In the genomic region with DNA sequence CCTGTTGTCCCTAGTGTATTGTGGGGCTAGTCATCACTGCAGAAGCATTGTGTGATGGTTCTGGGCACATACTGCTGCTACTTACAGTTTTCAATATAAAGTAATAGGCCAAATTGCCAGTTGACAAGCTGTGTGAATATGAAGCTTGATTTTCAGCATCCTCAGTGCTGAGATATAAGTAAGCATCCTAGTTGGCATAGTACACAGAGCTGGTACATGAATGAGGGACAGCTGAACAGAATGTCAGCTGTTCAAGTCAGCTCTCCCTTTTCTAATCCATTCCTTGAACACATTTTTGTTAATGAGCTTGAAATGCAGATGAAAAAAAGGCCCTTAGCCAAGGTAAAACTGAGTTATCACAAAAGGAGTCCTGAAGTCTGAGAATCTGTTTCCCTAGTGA, we compare ENCODE assay signal across 26 mouse cellular contexts.
"Had no signal": no experiment of that assay in that cellular context is flagged by ENCODE, and none has a peak within 500 bp of the region (broad histone marks: within the 10 kb centered on the region; RNA-seq: fewer than 3 reads in every experiment).

No protein-coding gene starts in this region.

- H3K4me1 ChIP-seq: heart, embryonic 10.5 days; hindbrain, embryonic 10.5 days; hindbrain, embryonic 12.5 days; intestine, embryonic 15.5 days; limb, embryonic 13.5 days; liver, embryonic 12.5 days had no signal

- H3K4me3 ChIP-seq: gastrocnemius, adult 2 months; heart, embryonic 10.5 days; heart, embryonic 12.5 days; hindbrain, embryonic 10.5 days; hindbrain, embryonic 12.5 days; intestine, embryonic 15.5 days; limb, embryonic 13.5 days; limb, embryonic 15.5 days; liver, embryonic 12.5 days had no signal

- ATAC-seq: hindbrain, embryonic 16.5 days; inflammation-experienced regulatory T-cells, adult 6 months; intestine, embryonic 15.5 days; intestine, postnatal 0 days; liver, embryonic 12.5 days had no signal

- H3K27me3 ChIP-seq: heart, embryonic 12.5 days; hindbrain, embryonic 12.5 days; intestine, embryonic 15.5 days; limb, embryonic 13.5 days; limb, embryonic 15.5 days; liver, embryonic 12.5 days had no signal

- DNase-seq: gastrocnemius, adult 2 months; gastrocnemius, postnatal 10 days; gastrocnemius, postnatal 25 days; heart, adult 18-20 months; heart, postnatal 10 days; heart, postnatal 4 days; kidney, adult 18-20 months; kidney, adult 8-10 months; kidney, postnatal 10 days; kidney, postnatal 25 days; layer of hippocampus, adult 9-11 months; layer of hippocampus, postnatal 36 days; left cerebral cortex, postnatal 4 days had no signal

- H3K4me2 ChIP-seq: heart, embryonic 12.5 days; hindbrain, embryonic 12.5 days; hindbrain, embryonic 14.5 days; intestine, embryonic 15.5 days; limb, embryonic 13.5 days; limb, embryonic 15.5 days; liver, embryonic 12.5 days had no signal

- H3K27ac ChIP-seq: gastrocnemius, adult 2 months; heart, embryonic 10.5 days; hindbrain, embryonic 10.5 days; hindbrain, embryonic 12.5 days; hindbrain, embryonic 14.5 days; intestine, embryonic 15.5 days; limb, embryonic 13.5 days; limb, embryonic 15.5 days; liver, embryonic 12.5 days; liver, embryonic 14.5 days had no signal

- H3K9ac ChIP-seq: heart, embryonic 12.5 days; hindbrain, embryonic 12.5 days; hindbrain, embryonic 14.5 days; intestine, embryonic 15.5 days; limb, embryonic 13.5 days; limb, embryonic 15.5 days; liver, embryonic 12.5 days; liver, embryonic 14.5 days had no signal

- H3K36me3 ChIP-seq: heart, embryonic 10.5 days; hindbrain, embryonic 10.5 days; hindbrain, embryonic 12.5 days; intestine, embryonic 15.5 days; limb, embryonic 15.5 days had no signal

- H3K9me3 ChIP-seq: heart, embryonic 10.5 days; heart, embryonic 12.5 days; hindbrain, embryonic 10.5 days; hindbrain, embryonic 12.5 days; intestine, embryonic 15.5 days; limb, embryonic 13.5 days; limb, embryonic 15.5 days; liver, embryonic 12.5 days had no signal
